Mouse (Mus musculus) intestine, postnatal 0 days (tissue): ENCODE measurements around the gene Btn1a1. TPM values are rescaled to one million over a fixed set of nuclear protein-coding genes. Genes with fewer than 3 reads are reported as not detected.

Experiments used
- ATAC-seq: fragments of 200-750 bp; cut with Nextera tagmentation; 2 replicates; pipeline ENCODE4 v1.8.0; 2017; ENCODE audit warnings: mild to moderate bottlenecking, moderate TSS enrichment, moderate library complexity
- H3K27ac ChIP-seq: fragments of 300-500 bp; sonication (generic); 2 replicates; pipeline ENCODE4 v1.5.1; 2014; ENCODE audit warnings: mild to moderate bottlenecking, low read depth, low read length, moderate library complexity
- H3K27me3 ChIP-seq: fragments of 300-500 bp; sonication (generic); replicated peaks from 2 replicates; pipeline ENCODE4 v1.6.1; 2014; ENCODE audit warnings: low read length, mixed read lengths; ENCODE audit not compliant: control insufficient read depth, insufficient read depth
- H3K36me3 ChIP-seq: fragments of 300-500 bp; sonication (generic); 2 replicates; pipeline ENCODE4 v1.6.1; 2014; ENCODE audit warnings: mild to moderate bottlenecking, moderate library complexity; ENCODE audit not compliant: control insufficient read depth, insufficient read depth
- H3K4me1 ChIP-seq: fragments of 300-500 bp; sonication (generic); replicated peaks from 2 replicates; pipeline ENCODE4 v1.6.1; 2014; ENCODE audit warnings: antibody characterized with exemption, low read length, mixed read lengths; ENCODE audit not compliant: control insufficient read depth, insufficient read depth
- H3K4me2 ChIP-seq: fragments of 300-500 bp; sonication (generic); replicated peaks from 2 replicates; pipeline ENCODE4 v1.6.1; 2014; ENCODE audit warnings: low read depth, mild to moderate bottlenecking, moderate library complexity
- H3K4me3 ChIP-seq: fragments of 300-500 bp; sonication (generic); 2 replicates; pipeline ENCODE4 v1.5.1; 2014; ENCODE audit warnings: low read depth, low read length
- H3K9ac ChIP-seq: fragments of 300-500 bp; sonication (generic); 2 replicates; pipeline ENCODE4 v1.6.1; 2014; ENCODE audit warnings: mild to moderate bottlenecking, low read depth, low read length
- H3K9me3 ChIP-seq: fragments of 300-500 bp; sonication (generic); 2 replicates; pipeline ENCODE4 v1.6.1; 2016; ENCODE audit warnings: mixed run types; ENCODE audit not compliant: control insufficient read depth
- CTCF ChIP-seq: sonication (generic); IDR thresholded peaks from 2 replicates; pipeline ENCODE4 v1.5.1; 2016; ENCODE audit warnings: low read depth, mild to moderate bottlenecking, control low read depth, antibody characterized with exemption, moderate library complexity
- WGBS: fragments of 180-500 bp; shearing (Covaris S2); extraction: QIAGEN DNeasy Blood & Tissue Kit; methylation state at CpG from one replicate; pipeline ENCODE4 v1.1.7; 2014; 5-methylcytosine and 5-hydroxymethylcytosine counted together
- polyA plus RNA-seq: library from polyadenylated mRNA; unstranded; fragments of >200 nt; fragmentation: Nextera tagmentation; extraction: Ambion mirVana; gene quantifications from 2 replicates; pipeline ENCODE4 v1.2.1, GENCODE M21; 2015

Btn1a1 gene
- polyA plus RNA-seq, 1 experiment from 2014 or later: not detected

GRCm38 (mm10) chr13:23505662-23506345, 40.1 kb upstream of the Btn1a1 start:
- peak overlapping the region; percentile 60 for H3K4me2 ChIP-seq
- H3K27ac ChIP-seq: no peak overlapping the region
- ATAC-seq: no peak
- H3K9me3 ChIP-seq: no peaks in the 10 kb centered on the region
- H3K27me3 ChIP-seq: no peaks in the 10 kb centered on the region
- no peak for TF ChIP-seq CTCF
- H3K36me3 ChIP-seq: no peaks in the 10 kb centered on the region
- 19% methylated on average over 14 of the region's 14 CpGs for WGBS
- peak overlapping the region; percentile 20 for H3K4me3 ChIP-seq
- no peak overlapping the region for H3K9ac ChIP-seq
- 0 out of 2 replicates have a peak, but pooled peaks cover 5% of the 10 kb centered on the region for H3K4me1 ChIP-seq

GRCm38 (mm10) chr13:23503797-23504196, 38.1 kb upstream of the Btn1a1 start:
- Histone ChIP-seq H3K27ac (no peak overlapping the region), H3K9me3 (no peaks in the 10 kb centered on the region), H3K36me3 (no peaks in the 10 kb centered on the region), H3K4me3 (no peak overlapping the region), H3K4me1 (0 out of 2 replicates have a peak, but pooled peaks cover 5% of the 10 kb centered on the region), H3K4me2 (no peak overlapping the region), H3K9ac (no peak overlapping the region), H3K27me3 (no peaks in the 10 kb centered on the region)
- ATAC-seq: 0 out of 2 replicates have a peak, but pooled peaks have one; percentile 20
- 3% methylated on average over 9 of the region's 9 CpGs for WGBS
- TF ChIP-seq CTCF: no peak

GRCm38 (mm10) chr13:23502916-23503315, 37.2 kb upstream of the Btn1a1 start:
- Histone ChIP-seq H3K36me3 (no peaks in the 10 kb centered on the region), H3K4me1 (0 out of 2 replicates have a peak, but pooled peaks cover 5% of the 10 kb centered on the region), H3K27me3 (no peaks in the 10 kb centered on the region), H3K9ac (no peak overlapping the region), H3K27ac (no peak overlapping the region), H3K4me3 (no peak overlapping the region), H3K9me3 (no peaks in the 10 kb centered on the region), H3K4me2 (no peak overlapping the region)
- no peak for ATAC-seq
- WGBS: 68% methylated on average over 4 of the region's 4 CpGs
- TF ChIP-seq CTCF: no peak

GRCm38 (mm10) chr13:23502031-23502567, 36.4 kb upstream of the Btn1a1 start:
- 49% methylated on average over 9 of the region's 9 CpGs for WGBS
- TF ChIP-seq CTCF: no peak
- Histone ChIP-seq H3K27ac (no peak overlapping the region), H3K36me3 (no peaks in the 10 kb centered on the region), H3K27me3 (no peaks in the 10 kb centered on the region), H3K4me3 (no peak overlapping the region), H3K9ac (no peak overlapping the region), H3K4me1 (peaks cover 5% of the 10 kb centered on the region; the same call in 1 of the 2 replicates), H3K9me3 (no peaks in the 10 kb centered on the region), H3K4me2 (0 out of 2 replicates have a peak overlapping the region, but pooled peaks have one; percentile 6)
- no peak for ATAC-seq

GRCm38 (mm10) chr13:23501511-23501910, 35.8 kb upstream of the Btn1a1 start:
- no peak overlapping the region for H3K27ac ChIP-seq
- ATAC-seq: no peak
- TF ChIP-seq CTCF: no peak
- no peak overlapping the region for H3K4me3 ChIP-seq
- 37% methylated on average over 5 of the region's 5 CpGs for WGBS
- no peaks in the 10 kb centered on the region for H3K27me3 ChIP-seq
- H3K36me3 ChIP-seq: no peaks in the 10 kb centered on the region
- H3K4me2 ChIP-seq: peak overlapping the region; percentile 6; the same call in 1 of the 2 replicates
- no peaks in the 10 kb centered on the region for H3K9me3 ChIP-seq
- H3K9ac ChIP-seq: no peak overlapping the region
- H3K4me1 ChIP-seq: peaks cover 5% of the 10 kb centered on the region; the same call in 1 of the 2 replicates

- no peaks in the 10 kb centered on the region for H3K9me3 ChIP-seq
- H3K4me2 ChIP-seq: 0 out of 2 replicates have a peak overlapping the region, but pooled peaks have one; percentile 6
- no peaks in the 10 kb centered on the region for H3K27me3 ChIP-seq
- H3K4me3 ChIP-seq: no peak overlapping the region
- H3K4me1 ChIP-seq: peaks cover under 1% of the 10 kb centered on the region; the same call in 1 of the 2 replicates
- no peaks in the 10 kb centered on the region for H3K36me3 ChIP-seq
- peak; percentile 74 for ATAC-seq
- WGBS: 8% methylated on average over 17 of the region's 17 CpGs
- no peak overlapping the region for H3K9ac ChIP-seq
- no peak overlapping the region for H3K27ac ChIP-seq
- no peak for TF ChIP-seq CTCF
These were observed 34.9 kb upstream of the Btn1a1 start for GRCm38 (mm10) chr13:23500424-23501200.
